14 mouse cellular contexts compared by ENCODE assay signal in the genomic region with DNA sequence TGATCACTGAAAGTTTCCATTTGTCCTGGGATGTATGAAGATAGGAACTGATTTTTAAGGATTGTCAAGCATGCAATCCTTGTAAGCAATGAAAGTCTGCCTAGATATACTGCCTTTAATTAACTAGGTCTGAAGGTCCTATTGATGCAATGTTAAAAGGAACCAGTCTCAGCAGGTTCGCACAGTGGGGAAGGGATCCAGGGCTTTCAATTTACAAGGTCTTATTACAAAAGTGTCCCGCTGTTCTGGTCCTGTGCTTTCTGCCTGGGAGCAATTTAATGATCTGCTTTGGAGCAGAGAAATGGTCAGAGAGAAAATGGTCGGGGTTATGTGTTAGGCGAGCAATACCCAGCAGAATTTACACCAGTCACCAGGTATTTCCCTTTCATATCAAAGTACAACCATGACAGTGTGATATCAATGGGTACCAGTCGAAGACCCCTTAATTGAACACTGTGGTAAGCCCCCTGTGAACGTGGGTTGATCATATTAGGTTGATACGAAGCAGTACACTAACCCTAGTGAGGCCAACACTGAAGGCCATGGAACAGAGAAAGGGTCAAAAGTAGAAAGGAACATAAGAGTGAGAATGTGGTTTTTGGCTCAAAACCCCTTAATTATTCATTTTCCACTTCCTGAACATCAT.
DNase-seq lines count a peak whose midpoint lies in the region; ATAC-seq and TF ChIP-seq lines count a peak whose summit lies in the region.
"Had no signal": no experiment of that assay in that cellular context is flagged by ENCODE, and none has a peak within 500 bp of the region (broad histone marks: within the 10 kb centered on the region; RNA-seq: fewer than 3 reads in every experiment).

No protein-coding gene starts in this region.

- peaks cover 35% of the 10 kb centered on the region for H3K4me1 ChIP-seq in forebrain, embryonic 10.5 days
- no peaks in the 10 kb centered on the region for H3K4me1 ChIP-seq in forebrain, postnatal 0 days (ENCODE audit: insufficient read depth)
- peaks cover 10% of the 10 kb centered on the region for H3K4me1 ChIP-seq in neural tube, embryonic 12.5 days
- H3K4me1 ChIP-seq in kidney, embryonic 14.5 days (ENCODE audit: control insufficient read depth, insufficient read depth, low read length): no peaks in the 10 kb centered on the region
- H3K4me1 ChIP-seq: embryonic facial prominence, embryonic 12.5 days; intestine, embryonic 15.5 days; lung, embryonic 15.5 days; megakaryocyte, embryonic 14.5 days had no signal

- peaks cover 34% of the 10 kb centered on the region for H3K27me3 ChIP-seq in forebrain, embryonic 10.5 days (ENCODE audit: poor library complexity, severe bottlenecking)
- H3K27me3 ChIP-seq in forebrain, postnatal 0 days (ENCODE audit: insufficient read depth, low read length): no peaks in the 10 kb centered on the region
- H3K27me3 ChIP-seq in neural tube, embryonic 12.5 days (replicated peaks): peaks cover 33% of the 10 kb centered on the region
- H3K27me3 ChIP-seq in kidney, embryonic 14.5 days (ENCODE audit: control insufficient read depth, insufficient read depth, low read length): no peaks in the 10 kb centered on the region
- H3K27me3 ChIP-seq: intestine, embryonic 15.5 days; lung, embryonic 15.5 days; megakaryocyte, embryonic 14.5 days had no signal

- no peak for TF ChIP-seq CTCF in forebrain, postnatal 0 days (IDR thresholded peaks at IDR 0.05; ENCODE audit: low read depth)
- TF ChIP-seq CTCF in layer of hippocampus, adult 2 months (conservative IDR thresholded peaks at IDR 0.05): no peak

- 8% methylated on average over 7 of the region's 7 CpGs for WGBS in forebrain, embryonic 10.5 days
- WGBS in forebrain, postnatal 0 days: 14% methylated on average over 7 of the region's 7 CpGs
- 10% methylated on average over 7 of the region's 7 CpGs for WGBS in neural tube, embryonic 12.5 days
- 32% methylated on average over 7 of the region's 7 CpGs for WGBS in kidney, embryonic 14.5 days

- H3K36me3 ChIP-seq in forebrain, embryonic 10.5 days (replicated peaks): no peaks in the 10 kb centered on the region
- H3K36me3 ChIP-seq in forebrain, postnatal 0 days (ENCODE audit: insufficient read depth): no peaks in the 10 kb centered on the region
- H3K36me3 ChIP-seq in neural tube, embryonic 12.5 days: no peaks in the 10 kb centered on the region
- H3K36me3 ChIP-seq in kidney, embryonic 14.5 days (ENCODE audit: control insufficient read depth, insufficient read depth, low read length): no peaks in the 10 kb centered on the region
- H3K36me3 ChIP-seq: embryonic facial prominence, embryonic 12.5 days; intestine, embryonic 15.5 days; lung, embryonic 15.5 days had no signal

- H3K27ac ChIP-seq in forebrain, embryonic 10.5 days: peak overlapping the region; percentile 74
- no peak overlapping the region for H3K27ac ChIP-seq in forebrain, postnatal 0 days (ENCODE audit: low read depth, low read length)
- no peak overlapping the region for H3K27ac ChIP-seq in neural tube, embryonic 12.5 days
- no peak overlapping the region for H3K27ac ChIP-seq in kidney, embryonic 14.5 days (ENCODE audit: low read depth, low read length)
- H3K27ac ChIP-seq in layer of hippocampus, adult 2 months: no peak overlapping the region
- H3K27ac ChIP-seq: embryonic facial prominence, embryonic 12.5 days; intestine, embryonic 15.5 days; lung, embryonic 15.5 days had no signal

- ATAC-seq in forebrain, postnatal 0 days: no peak
- ATAC-seq in neural tube, embryonic 12.5 days (ENCODE audit: low FRiP score, low read depth): peak; percentile 91
- ATAC-seq in kidney, embryonic 14.5 days (ENCODE audit: low FRiP score, low TSS enrichment): no peak
- ATAC-seq: intestine, embryonic 15.5 days had no signal

- no peak overlapping the region for H3K4me2 ChIP-seq in forebrain, postnatal 0 days (ENCODE audit: low read depth)
- no peak overlapping the region for H3K4me2 ChIP-seq in neural tube, embryonic 12.5 days (replicated peaks)
- no peak overlapping the region for H3K4me2 ChIP-seq in kidney, embryonic 14.5 days (replicated peaks; ENCODE audit: low read depth, low read length)
- H3K4me2 ChIP-seq: embryonic facial prominence, embryonic 12.5 days; intestine, embryonic 15.5 days; lung, embryonic 15.5 days had no signal

- no peaks in the 10 kb centered on the region for H3K9me3 ChIP-seq in forebrain, embryonic 10.5 days
- no peaks in the 10 kb centered on the region for H3K9me3 ChIP-seq in forebrain, postnatal 0 days (ENCODE audit: low read length)
- H3K9me3 ChIP-seq in neural tube, embryonic 12.5 days: no peaks in the 10 kb centered on the region
- no peaks in the 10 kb centered on the region for H3K9me3 ChIP-seq in kidney, embryonic 14.5 days (ENCODE audit: control insufficient read depth, low read length)
- H3K9me3 ChIP-seq: embryonic facial prominence, embryonic 12.5 days; intestine, embryonic 15.5 days; lung, embryonic 15.5 days had no signal

- H3K9ac ChIP-seq in forebrain, postnatal 0 days: no peak overlapping the region
- H3K9ac ChIP-seq in neural tube, embryonic 12.5 days: no peak overlapping the region
- no peak overlapping the region for H3K9ac ChIP-seq in kidney, embryonic 14.5 days (ENCODE audit: low read depth, low read length)
- H3K9ac ChIP-seq: embryonic facial prominence, embryonic 12.5 days; intestine, embryonic 15.5 days; lung, embryonic 15.5 days had no signal

- H3K4me3 ChIP-seq in forebrain, embryonic 10.5 days: no peak overlapping the region
- no peak overlapping the region for H3K4me3 ChIP-seq in forebrain, postnatal 0 days (ENCODE audit: low read depth, low read length)
- no peak overlapping the region for H3K4me3 ChIP-seq in neural tube, embryonic 12.5 days
- no peak overlapping the region for H3K4me3 ChIP-seq in kidney, embryonic 14.5 days (ENCODE audit: low read length)
- no peak overlapping the region for H3K4me3 ChIP-seq in layer of hippocampus, adult 2 months
- H3K4me3 ChIP-seq: embryonic facial prominence, embryonic 12.5 days; intestine, embryonic 15.5 days; lung, embryonic 15.5 days; megakaryocyte, embryonic 14.5 days had no signal

- peak; percentile 48 for DNase-seq in forebrain, embryonic 10.5 days (ENCODE audit: extremely low spot score, low spot score)
- DNase-seq in forebrain, postnatal 0 days: no peak
- peak; percentile 42 for DNase-seq in embryo, embryonic 10 days (ENCODE audit: low spot score)
- peak; percentile 73 for DNase-seq in forelimb bud, embryonic 11.5 days (ENCODE audit: low read depth, low spot score)
- no peak for DNase-seq in urinary bladder, adult 2 months (ENCODE audit: low spot score)
- no peak for DNase-seq in layer of hippocampus, adult 2 months (ENCODE audit: low spot score in 2 of 2)
- DNase-seq: cerebellum, adult 11-12 months; kidney, postnatal 14 days had no signal

Comparison
In these comparisons a context has a peak if more than half of its experiments do, and no peak if none do; other contexts are left out.
1. DNase-seq: peak in forebrain, embryonic 10.5 days (single experiment), embryo, embryonic 10 days (single experiment) and forelimb bud, embryonic 11.5 days (single experiment); none in forebrain, postnatal 0 days (single experiment), urinary bladder, adult 2 months (single experiment) and layer of hippocampus, adult 2 months (0 of 2).